Comparison of ENCODE assay signal across 23 mouse cellular contexts in genomic region chr1:77447061-77447614, GRCm38 (mm10).
DNase-seq lines count a peak whose midpoint lies in the region; TF ChIP-seq lines count a peak whose summit lies in the region.
"Had no signal": no experiment of that assay in that cellular context is flagged by ENCODE, and none has a peak within 500 bp of the region (broad histone marks: within the 10 kb centered on the region; RNA-seq: fewer than 3 reads in every experiment).

No protein-coding gene starts in this region.

- H3K27me3 ChIP-seq in CH12.LX (replicated peaks) (no peaks in the 10 kb centered on the region), E14TG2a.4 (ENCODE audit: insufficient read depth, low read length) (no peaks in the 10 kb centered on the region)
- H3K27me3 ChIP-seq in kidney, adult 2 months (replicated peaks; ENCODE audit: control insufficient read depth, insufficient read depth, low read length) = no peaks in the 10 kb centered on the region
- H3K27me3 ChIP-seq: forebrain, embryonic 13.5 days; heart, embryonic 15.5 days; hindbrain, embryonic 13.5 days; limb, embryonic 12.5 days; liver, embryonic 13.5 days; megakaryocyte, embryonic 14.5 days; midbrain, embryonic 13.5 days; Patski had no signal

- H3K4me1 ChIP-seq in CH12.LX (ENCODE audit: control insufficient read depth in 1 of 2, insufficient read depth in 2 of 2) (peaks cover 2 to 34% of the 10 kb centered on the region in 2 experiments; a peak in 2 of 4 replicates), E14TG2a.4 (replicated peaks; ENCODE audit: low read depth, low read length) (peaks cover 98% of the 10 kb centered on the region)
- peaks cover 4% of the 10 kb centered on the region; the same call in 1 of the 2 replicates for H3K4me1 ChIP-seq in kidney, adult 2 months (ENCODE audit: control insufficient read depth, insufficient read depth, low read length)
- H3K4me1 ChIP-seq: liver, embryonic 13.5 days; megakaryocyte, embryonic 14.5 days had no signal

- H3K9me3 ChIP-seq in CH12.LX (replicated peaks; ENCODE audit: low read length) (no peaks in the 10 kb centered on the region), E14TG2a.4 (ENCODE audit: low read length) (no peaks in the 10 kb centered on the region)
- H3K9me3 ChIP-seq: forebrain, embryonic 13.5 days; heart, embryonic 15.5 days; hindbrain, embryonic 13.5 days; limb, embryonic 12.5 days; liver, embryonic 13.5 days; midbrain, embryonic 13.5 days had no signal

- in situ Hi-C loops in CH12.LX (cut with MboI; ENCODE audit: low pct_ligation_motif_present, low pct_unique_long_range_greater_than_20kb, low sequenced_read_pairs) = no loop called here

- H3K4me3 ChIP-seq in CH12.LX (replicated peaks in 1 of 3; ENCODE audit: low read depth in 2 of 3, low read length in 2 of 3, poor library complexity in 1 of 3) (no peak overlapping the region), E14TG2a.4 (replicated peaks; ENCODE audit: low read length) (peak overlapping the region; percentile 46)
- no peak overlapping the region for H3K4me3 ChIP-seq in kidney, adult 2 months (ENCODE audit: insufficient read depth, low read depth, low read length)
- H3K4me3 ChIP-seq: forebrain, embryonic 13.5 days; gastrocnemius, adult 2 months; heart, embryonic 15.5 days; hindbrain, embryonic 13.5 days; limb, embryonic 12.5 days; liver, embryonic 13.5 days; megakaryocyte, embryonic 14.5 days; midbrain, embryonic 13.5 days had no signal

- no peak for TF ChIP-seq RAD21 in CH12.LX (IDR thresholded peaks at IDR 0.05; ENCODE audit: low read depth, low read length)

- no peak for TF ChIP-seq POLR2A in CH12.LX (IDR thresholded peaks at IDR 0.05; ENCODE audit: low read depth, low read length)
- TF ChIP-seq POLR2A in kidney, adult 2 months (IDR thresholded peaks at IDR 0.05; ENCODE audit: low read depth, low read length) = no peak

- H3K4me2 ChIP-seq in CH12.LX (ENCODE audit: insufficient read depth, low read depth, poor library complexity, severe bottlenecking) = no peak overlapping the region; the same call in 1 of the 2 replicates
- H3K4me2 ChIP-seq: forebrain, embryonic 13.5 days; heart, embryonic 15.5 days; hindbrain, embryonic 13.5 days; limb, embryonic 12.5 days; liver, embryonic 13.5 days; midbrain, embryonic 13.5 days had no signal

- TF ChIP-seq EP300 in CH12.LX (IDR thresholded peaks at IDR 0.05; ENCODE audit: low read length) = no peak

- 33% methylated on average over 1 of the region's 1 CpGs for WGBS in kidney, adult 2 months

- TF ChIP-seq CTCF in CH12.LX (conservative IDR thresholded peaks at IDR 0.05 in 1 of 2, IDR thresholded peaks at IDR 0.05 in 1 of 2; ENCODE audit: low read depth in 2 of 2, low read length in 2 of 2) = no peak
- no peak for TF ChIP-seq CTCF in E14TG2a.4 (conservative IDR thresholded peaks at IDR 0.05; ENCODE audit: low read length)
- no peak for TF ChIP-seq CTCF in kidney, adult 2 months (conservative IDR thresholded peaks at IDR 0.05; ENCODE audit: insufficient read depth, insufficient read length, low read depth, low read length)

- H3K27ac ChIP-seq in CH12.LX (ENCODE audit: insufficient read depth, low read depth) = no peak overlapping the region
- peak overlapping the region; percentile 75 for H3K27ac ChIP-seq in kidney, adult 2 months (ENCODE audit: insufficient read depth, low read depth, low read length)
- H3K27ac ChIP-seq: forebrain, embryonic 13.5 days; gastrocnemius, adult 2 months; heart, embryonic 15.5 days; hindbrain, embryonic 13.5 days; limb, embryonic 12.5 days; liver, embryonic 13.5 days; midbrain, embryonic 13.5 days had no signal

- dilution Hi-C loops in CH12.LX (cut with MboI; ENCODE audit: extremely low pct_ligation_motif_present, extremely low pct_unique_long_range_greater_than_20kb, low sequenced_read_pairs) = no loop called here

- H3K79me2 ChIP-seq in CH12.LX (replicated peaks; ENCODE audit: control insufficient read depth, extremely low read depth, insufficient read depth, poor library complexity, severe bottlenecking) = peaks cover 14% of the 10 kb centered on the region

- no peak overlapping the region for H3K9ac ChIP-seq in CH12.LX (ENCODE audit: insufficient read depth, low read depth)
- H3K9ac ChIP-seq: forebrain, embryonic 13.5 days; heart, embryonic 15.5 days; hindbrain, embryonic 13.5 days; limb, embryonic 12.5 days; liver, embryonic 13.5 days; midbrain, embryonic 13.5 days had no signal

- DNase-seq in CH12.LX (ENCODE audit: extremely low read depth) (no peak), liver (no peak)
- DNase-seq in kidney, adult 2 months = peak; percentile 89
- peak; percentile 55 for DNase-seq in kidney, postnatal 14 days
- no peak for DNase-seq in urinary bladder, postnatal 25 days (ENCODE audit: low spot score)
- DNase-seq in lung, postnatal 36 days = no peak
- DNase-seq: adrenal gland, postnatal 14 days; cerebellum, adult 2 months; cerebellum, postnatal 36 days; gastrocnemius, adult 2 months; heart, postnatal 36 days; liver, embryonic 13.5 days; lung, adult 2 months; lung, postnatal 14 days had no signal

- H3K36me3 ChIP-seq in CH12.LX (replicated peaks in 1 of 2; ENCODE audit: control insufficient read depth in 1 of 2, insufficient read depth in 1 of 2, low read length in 1 of 2) = peaks cover 19 to 20% of the 10 kb centered on the region in 2 experiments
- H3K36me3 ChIP-seq in E14TG2a.4 (ENCODE audit: insufficient read depth, low read length) = peaks cover 25% of the 10 kb centered on the region
- H3K36me3 ChIP-seq in kidney, adult 2 months (ENCODE audit: control insufficient read depth, insufficient read depth, low read length) = no peaks in the 10 kb centered on the region
- H3K36me3 ChIP-seq: G1E; heart, embryonic 15.5 days; hindbrain, embryonic 13.5 days; liver, embryonic 13.5 days had no signal

TF ChIP-seq in CH12.LX, 34 proteins besides CTCF, POLR2A, EP300 and RAD21:
- TF ChIP-seq PAX5 (IDR thresholded peaks at IDR 0.05; ENCODE audit: low read length) (no peak), ZNF384 (IDR thresholded peaks at IDR 0.05; ENCODE audit: low read depth, low read length) (peak; percentile 91), TCF12 (IDR thresholded peaks at IDR 0.05; ENCODE audit: low read depth, low read length) (no peak)

Comparison
In these comparisons a context has a peak if more than half of its experiments do, and no peak if none do; other contexts are left out.
1. DNase-seq: peak in kidney, adult 2 months (single experiment) and kidney, postnatal 14 days (single experiment); none in CH12.LX (single experiment), urinary bladder, postnatal 25 days (single experiment), liver (single experiment) and lung, postnatal 36 days (single experiment).